Mouse (Mus musculus): Measurements from ENCODE around the gene Fgfr2. TPM values are rescaled to one million over a fixed set of nuclear protein-coding genes. Genes with fewer than 3 reads are reported as not detected.

The Fgfr2 gene
- polyA plus RNA-seq, 1 experiment from 2014 or later, result 11.2 TPM

- Histone ChIP-seq H3K4me2 (ENCODE audit: low read depth, low read length) (peak within 1 kb of the TSS; percentile 56), H3K27ac (ENCODE audit: low read depth) (no peak within 1 kb of the TSS), H3K9me3 (ENCODE audit: low read length) (no peaks in the 10 kb centered on the region), H3K9ac (replicated peaks) (no peak within 1 kb of the TSS), H3K4me3 (ENCODE audit: low read depth, low read length) (peak within 1 kb of the TSS; percentile 41), H3K36me3 (replicated peaks; ENCODE audit: insufficient read depth, low read length) (no peaks in the 10 kb centered on the region), H3K4me1 (ENCODE audit: insufficient read depth) (peaks cover 12% of the 10 kb centered on the region), H3K27me3 (ENCODE audit: insufficient read depth, low read length) (peaks cover 83% of the 10 kb centered on the region)
- ATAC-seq (no peak), DNase-seq (no peak)
- TF ChIP-seq CTCF (IDR thresholded peaks at IDR 0.05; ENCODE audit: low read depth) (no peak), EP300 (IDR thresholded peaks at IDR 0.05; ENCODE audit: low read depth) (no peak)
- 2% methylated on average over 65 of the region's 65 CpGs for WGBS (ENCODE audit: insufficient replicate concordance)
Observed at GRCm38 (mm10) chr7:131542115-131542871, 1580.9 kb downstream of the Fgfr2 start, which contains the start of gene Hmx3. TSS of gene Hmx3 (plus strand) at chr7:131542867.

GRCm38 (mm10) chr7:131541184-131542114 lies 1581.7 kb downstream of the Fgfr2 start:
- no peaks in the 10 kb centered on the region for H3K9me3 ChIP-seq (ENCODE audit: low read length)
- H3K4me3 ChIP-seq (ENCODE audit: low read depth, low read length), result 0 out of 2 replicates have a peak overlapping the region, but pooled peaks have one; percentile 41
- H3K27me3 ChIP-seq (ENCODE audit: insufficient read depth, low read length), result peaks cover 79% of the 10 kb centered on the region
- WGBS (ENCODE audit: insufficient replicate concordance), result 3% methylated on average over 41 of the region's 41 CpGs
- peaks cover 12% of the 10 kb centered on the region for H3K4me1 ChIP-seq (ENCODE audit: insufficient read depth)
- DNase-seq, result no peak
- no peaks in the 10 kb centered on the region for H3K36me3 ChIP-seq (replicated peaks; ENCODE audit: insufficient read depth, low read length)
- H3K4me2 ChIP-seq (ENCODE audit: low read depth, low read length), result peak overlapping the region; percentile 56; the same call in 1 of the 2 replicates
- TF ChIP-seq EP300 (IDR thresholded peaks at IDR 0.05; ENCODE audit: low read depth) (no peak), CTCF (IDR thresholded peaks at IDR 0.05; ENCODE audit: low read depth) (no peak)
- no peak overlapping the region for H3K27ac ChIP-seq (ENCODE audit: low read depth)
- ATAC-seq, result no peak
- H3K9ac ChIP-seq (replicated peaks), result no peak overlapping the region

GRCm38 (mm10) chr7:131539979-131540378 lies 1583.2 kb downstream of the Fgfr2 start:
- peak; percentile 85 for TF ChIP-seq CTCF (IDR thresholded peaks at IDR 0.05; ENCODE audit: low read depth)
- no peak for TF ChIP-seq EP300 (IDR thresholded peaks at IDR 0.05; ENCODE audit: low read depth)
- Histone ChIP-seq H3K4me2 (ENCODE audit: low read depth, low read length) (no peak overlapping the region), H3K4me3 (ENCODE audit: low read depth, low read length) (no peak overlapping the region), H3K27ac (ENCODE audit: low read depth) (no peak overlapping the region), H3K9ac (replicated peaks) (no peak overlapping the region), H3K27me3 (ENCODE audit: insufficient read depth, low read length) (peaks cover 64% of the 10 kb centered on the region), H3K9me3 (ENCODE audit: low read length) (no peaks in the 10 kb centered on the region), H3K4me1 (ENCODE audit: insufficient read depth) (peaks cover 12% of the 10 kb centered on the region), H3K36me3 (replicated peaks; ENCODE audit: insufficient read depth, low read length) (no peaks in the 10 kb centered on the region)
- under 1% methylated on average over 7 of the region's 7 CpGs for WGBS (ENCODE audit: insufficient replicate concordance)
- ATAC-seq, result no peak
- peak; percentile 85 for DNase-seq

- H3K27ac ChIP-seq (ENCODE audit: low read depth), result no peak overlapping the region
- no peaks in the 10 kb centered on the region for H3K9me3 ChIP-seq (ENCODE audit: low read length)
- WGBS (ENCODE audit: insufficient replicate concordance), result 59% methylated on average over 2 of the region's 2 CpGs
- no peak for TF ChIP-seq CTCF (IDR thresholded peaks at IDR 0.05; ENCODE audit: low read depth)
- no peak for TF ChIP-seq EP300 (IDR thresholded peaks at IDR 0.05; ENCODE audit: low read depth)
- no peaks in the 10 kb centered on the region for H3K27me3 ChIP-seq (ENCODE audit: insufficient read depth, low read length)
- no peak overlapping the region for H3K9ac ChIP-seq (replicated peaks)
- no peak overlapping the region for H3K4me3 ChIP-seq (ENCODE audit: low read depth, low read length)
- no peak overlapping the region for H3K4me2 ChIP-seq (ENCODE audit: low read depth, low read length)
- DNase-seq (no peak), ATAC-seq (no peak)
- H3K36me3 ChIP-seq (replicated peaks; ENCODE audit: insufficient read depth, low read length), result no peaks in the 10 kb centered on the region
- no peaks in the 10 kb centered on the region for H3K4me1 ChIP-seq (ENCODE audit: insufficient read depth)
Observed at GRCm38 (mm10) chr7:131503739-131504138, 1619.4 kb downstream of the Fgfr2 start.

- H3K4me1 ChIP-seq (ENCODE audit: insufficient read depth), result no peaks in the 10 kb centered on the region
- H3K9ac ChIP-seq (replicated peaks), result no peak overlapping the region
- TF ChIP-seq EP300 (IDR thresholded peaks at IDR 0.05; ENCODE audit: low read depth) (no peak), CTCF (IDR thresholded peaks at IDR 0.05; ENCODE audit: low read depth) (no peak)
- no peak overlapping the region for H3K4me2 ChIP-seq (ENCODE audit: low read depth, low read length)
- ATAC-seq (no peak), DNase-seq (no peak)
- no peak overlapping the region for H3K4me3 ChIP-seq (ENCODE audit: low read depth, low read length)
- WGBS (ENCODE audit: insufficient replicate concordance), result 85% methylated on average over 5 of the region's 5 CpGs
- no peaks in the 10 kb centered on the region for H3K36me3 ChIP-seq (replicated peaks; ENCODE audit: insufficient read depth, low read length)
- H3K9me3 ChIP-seq (ENCODE audit: low read length), result no peaks in the 10 kb centered on the region
- no peaks in the 10 kb centered on the region for H3K27me3 ChIP-seq (ENCODE audit: insufficient read depth, low read length)
- H3K27ac ChIP-seq (ENCODE audit: low read depth), result no peak overlapping the region
Observed at GRCm38 (mm10) chr7:131478403-131478802, 1644.7 kb downstream of the Fgfr2 start.

- Histone ChIP-seq H3K4me3 (ENCODE audit: low read depth, low read length) (no peak overlapping the region), H3K4me2 (ENCODE audit: low read depth, low read length) (no peak overlapping the region), H3K9ac (replicated peaks) (no peak overlapping the region), H3K36me3 (replicated peaks; ENCODE audit: insufficient read depth, low read length) (no peaks in the 10 kb centered on the region), H3K27ac (ENCODE audit: low read depth) (no peak overlapping the region), H3K9me3 (ENCODE audit: low read length) (no peaks in the 10 kb centered on the region), H3K27me3 (ENCODE audit: insufficient read depth, low read length) (no peaks in the 10 kb centered on the region), H3K4me1 (ENCODE audit: insufficient read depth) (no peaks in the 10 kb centered on the region)
- no peak for DNase-seq
- TF ChIP-seq CTCF (IDR thresholded peaks at IDR 0.05; ENCODE audit: low read depth) (no peak), EP300 (IDR thresholded peaks at IDR 0.05; ENCODE audit: low read depth) (no peak)
- ATAC-seq, result no peak
- 58% methylated on average over 8 of the region's 8 CpGs for WGBS (ENCODE audit: insufficient replicate concordance)
Observed at GRCm38 (mm10) chr7:131477140-131477539, 1646.0 kb downstream of the Fgfr2 start.

Data from liver, postnatal 0 days (tissue).